Mouse (Mus musculus) frontal cortex, postnatal 36 days (tissue): Measurements from ENCODE around the gene Yy1.

Experiments
- DNase-seq, 2 experiments: peaks; one replicate each; pipeline ENCODE4 v3.0.0; 2022; ENCODE audit warnings: low spot score in 2 of 2

Yy1 gene

GRCm38 (mm10) chr12:108857109-108857508 is 64.3 kb downstream of the Yy1 start:
- DNase-seq = no peak

- no peak for DNase-seq
Observed at GRCm38 (mm10) chr12:108857589-108858184, 64.9 kb downstream of the Yy1 start.

GRCm38 (mm10) chr12:108858486-108858885 is 65.7 kb downstream of the Yy1 start:
- no peak for DNase-seq

- no peak for DNase-seq
Observed at GRCm38 (mm10) chr12:108865007-108865494, 72.3 kb downstream of the Yy1 start.

- DNase-seq = no peak
Observed at GRCm38 (mm10) chr12:108869575-108869974, 76.8 kb downstream of the Yy1 start.
